Mouse (Mus musculus) lung, adult 18-20 months (tissue): ENCODE measurements at regions not wholly inside any gene's neighbourhood (a gene's known extent, or its start where the extent isn't known, plus 50 kb on each side); places are given as distances from the start of the nearest gene placed in this dataset.

Source experiments
- DNase-seq, 2 experiments: peaks; one replicate each; pipeline ENCODE4 v3.0.0; 2022; ENCODE audit warnings: mixed read lengths in 2 of 2

- DNase-seq, result no peak
Observed at GRCm38 (mm10) chr2:28352903-28353302, 93.7 kb upstream of the Ppp1r26 start.

- DNase-seq, result no peak
Observed at GRCm38 (mm10) chr2:28362199-28362598, 84.4 kb upstream of the Ppp1r26 start.

- no peak for DNase-seq
Observed at GRCm38 (mm10) chr2:28364623-28365022, 82.0 kb upstream of the Ppp1r26 start.

- DNase-seq, result no peak
Observed at GRCm38 (mm10) chr2:28365756-28366155, 80.8 kb upstream of the Ppp1r26 start.

GRCm38 (mm10) chr2:28374838-28375237, 71.8 kb upstream of the Ppp1r26 start:
- peak; percentile 39 to 62 for DNase-seq

GRCm38 (mm10) chr2:28377948-28378822, 68.4 kb upstream of the Ppp1r26 start:
- DNase-seq, result no peak

GRCm38 (mm10) chr2:28382051-28382802, 64.4 kb upstream of the Ppp1r26 start:
- DNase-seq, result no peak

GRCm38 (mm10) chr2:28384875-28385274, 61.7 kb upstream of the Ppp1r26 start:
- DNase-seq, result no peak

- DNase-seq, result no peak
Observed at GRCm38 (mm10) chr2:28386784-28387183, 59.8 kb upstream of the Ppp1r26 start.

GRCm38 (mm10) chr2:28387422-28387836, 59.2 kb upstream of the Ppp1r26 start:
- no peak for DNase-seq

- DNase-seq, result no peak
Observed at GRCm38 (mm10) chr2:28387926-28388325, 58.7 kb upstream of the Ppp1r26 start.

- peak in 1 of 2 experiments; percentile 14 for DNase-seq
Observed at GRCm38 (mm10) chr2:28389703-28390102, 56.9 kb upstream of the Ppp1r26 start.

GRCm38 (mm10) chr2:28395391-28395790, 51.2 kb upstream of the Ppp1r26 start:
- DNase-seq, result no peak
